Mouse (Mus musculus): Measurements from ENCODE around the gene Daam1. TPM values are rescaled to one million over a fixed set of nuclear protein-coding genes. Genes with fewer than 3 reads are reported as not detected.

The Daam1 gene
- polyA plus RNA-seq, 1 experiment from 2014 or later: 7.7 TPM

- Histone ChIP-seq H3K4me3 (ENCODE audit: low read length) (no peak overlapping the region), H3K4me1 (ENCODE audit: control insufficient read depth, insufficient read depth, low read length) (no peaks in the 10 kb centered on the region), H3K9me3 (ENCODE audit: control insufficient read depth, low read length) (peaks cover 2% of the 10 kb centered on the region; the same call in 1 of the 2 replicates), H3K27ac (ENCODE audit: low read length) (no peak overlapping the region), H3K27me3 (replicated peaks; ENCODE audit: control insufficient read depth, insufficient read depth, low read length) (no peaks in the 10 kb centered on the region), H3K9ac (ENCODE audit: low read depth, low read length) (no peak overlapping the region), H3K36me3 (ENCODE audit: control insufficient read depth, insufficient read depth, low read length) (no peaks in the 10 kb centered on the region), H3K4me2 (ENCODE audit: low read depth, low read length) (no peak overlapping the region)
- no peak for ATAC-seq
- WGBS: 95% methylated on average over 5 of the region's 5 CpGs
These were observed 192.7 kb downstream of the Daam1 start for GRCm38 (mm10) chr12:72023572-72023971.

- Histone ChIP-seq H3K27me3 (replicated peaks; ENCODE audit: control insufficient read depth, insufficient read depth, low read length) (no peaks in the 10 kb centered on the region), H3K4me2 (ENCODE audit: low read depth, low read length) (no peak overlapping the region), H3K4me3 (ENCODE audit: low read length) (no peak overlapping the region), H3K9ac (ENCODE audit: low read depth, low read length) (no peak overlapping the region), H3K9me3 (ENCODE audit: control insufficient read depth, low read length) (peaks cover 2% of the 10 kb centered on the region; the same call in 1 of the 2 replicates), H3K36me3 (ENCODE audit: control insufficient read depth, insufficient read depth, low read length) (no peaks in the 10 kb centered on the region), H3K4me1 (ENCODE audit: control insufficient read depth, insufficient read depth, low read length) (no peaks in the 10 kb centered on the region), H3K27ac (ENCODE audit: low read length) (no peak overlapping the region)
- 62% methylated on average over 6 of the region's 6 CpGs for WGBS
- no peak for ATAC-seq
These were observed 194.5 kb downstream of the Daam1 start for GRCm38 (mm10) chr12:72025275-72025795.

GRCm38 (mm10) chr12:72031171-72031570 lies 200.3 kb downstream of the Daam1 start:
- H3K36me3 ChIP-seq (ENCODE audit: control insufficient read depth, insufficient read depth, low read length): no peaks in the 10 kb centered on the region
- no peaks in the 10 kb centered on the region for H3K27me3 ChIP-seq (replicated peaks; ENCODE audit: control insufficient read depth, insufficient read depth, low read length)
- H3K9ac ChIP-seq (ENCODE audit: low read depth, low read length): no peak overlapping the region
- H3K4me1 ChIP-seq (ENCODE audit: control insufficient read depth, insufficient read depth, low read length): no peaks in the 10 kb centered on the region
- no peak overlapping the region for H3K4me2 ChIP-seq (ENCODE audit: low read depth, low read length)
- no peak overlapping the region for H3K27ac ChIP-seq (ENCODE audit: low read length)
- ATAC-seq: no peak
- WGBS: 85% methylated on average over 5 of the region's 5 CpGs
- no peak overlapping the region for H3K4me3 ChIP-seq (ENCODE audit: low read length)
- no peaks in the 10 kb centered on the region for H3K9me3 ChIP-seq (ENCODE audit: control insufficient read depth, low read length)

- Histone ChIP-seq H3K9me3 (ENCODE audit: control insufficient read depth, low read length) (no peaks in the 10 kb centered on the region), H3K4me3 (ENCODE audit: low read length) (no peak overlapping the region), H3K4me1 (ENCODE audit: control insufficient read depth, insufficient read depth, low read length) (no peaks in the 10 kb centered on the region), H3K4me2 (ENCODE audit: low read depth, low read length) (no peak overlapping the region), H3K27me3 (replicated peaks; ENCODE audit: control insufficient read depth, insufficient read depth, low read length) (no peaks in the 10 kb centered on the region), H3K36me3 (ENCODE audit: control insufficient read depth, insufficient read depth, low read length) (no peaks in the 10 kb centered on the region), H3K27ac (ENCODE audit: low read length) (no peak overlapping the region), H3K9ac (ENCODE audit: low read depth, low read length) (no peak overlapping the region)
- ATAC-seq: no peak
- 87% methylated on average over 6 of the region's 6 CpGs for WGBS
These were observed 200.9 kb downstream of the Daam1 start for GRCm38 (mm10) chr12:72031794-72032193.

- WGBS: 60% methylated on average over 9 of the region's 9 CpGs
- H3K9me3 ChIP-seq (ENCODE audit: control insufficient read depth, low read length): no peaks in the 10 kb centered on the region
- H3K4me3 ChIP-seq (ENCODE audit: low read length): no peak overlapping the region
- H3K36me3 ChIP-seq (ENCODE audit: control insufficient read depth, insufficient read depth, low read length): no peaks in the 10 kb centered on the region
- H3K4me1 ChIP-seq (ENCODE audit: control insufficient read depth, insufficient read depth, low read length): no peaks in the 10 kb centered on the region
- H3K9ac ChIP-seq (ENCODE audit: low read depth, low read length): no peak overlapping the region
- ATAC-seq: no peak
- no peak overlapping the region for H3K4me2 ChIP-seq (ENCODE audit: low read depth, low read length)
- no peak overlapping the region for H3K27ac ChIP-seq (ENCODE audit: low read length)
- no peaks in the 10 kb centered on the region for H3K27me3 ChIP-seq (replicated peaks; ENCODE audit: control insufficient read depth, insufficient read depth, low read length)
These were observed 205.3 kb downstream of the Daam1 start for GRCm38 (mm10) chr12:72036097-72036661.

GRCm38 (mm10) chr12:72037049-72037448 lies 206.2 kb downstream of the Daam1 start:
- Histone ChIP-seq H3K27me3 (replicated peaks; ENCODE audit: control insufficient read depth, insufficient read depth, low read length) (no peaks in the 10 kb centered on the region), H3K9ac (ENCODE audit: low read depth, low read length) (no peak overlapping the region), H3K4me3 (ENCODE audit: low read length) (no peak overlapping the region), H3K27ac (ENCODE audit: low read length) (no peak overlapping the region), H3K4me2 (ENCODE audit: low read depth, low read length) (no peak overlapping the region), H3K4me1 (ENCODE audit: control insufficient read depth, insufficient read depth, low read length) (no peaks in the 10 kb centered on the region), H3K9me3 (ENCODE audit: control insufficient read depth, low read length) (no peaks in the 10 kb centered on the region), H3K36me3 (ENCODE audit: control insufficient read depth, insufficient read depth, low read length) (no peaks in the 10 kb centered on the region)
- ATAC-seq: no peak
- 88% methylated on average over 6 of the region's 6 CpGs for WGBS

GRCm38 (mm10) chr12:72038866-72039265 lies 208.0 kb downstream of the Daam1 start:
- Histone ChIP-seq H3K36me3 (ENCODE audit: control insufficient read depth, insufficient read depth, low read length) (no peaks in the 10 kb centered on the region), H3K27me3 (replicated peaks; ENCODE audit: control insufficient read depth, insufficient read depth, low read length) (no peaks in the 10 kb centered on the region), H3K9ac (ENCODE audit: low read depth, low read length) (no peak overlapping the region), H3K4me3 (ENCODE audit: low read length) (no peak overlapping the region), H3K4me1 (ENCODE audit: control insufficient read depth, insufficient read depth, low read length) (no peaks in the 10 kb centered on the region), H3K27ac (ENCODE audit: low read length) (no peak overlapping the region), H3K9me3 (ENCODE audit: control insufficient read depth, low read length) (no peaks in the 10 kb centered on the region), H3K4me2 (ENCODE audit: low read depth, low read length) (no peak overlapping the region)
- WGBS: 67% methylated on average over 2 of the region's 2 CpGs
- ATAC-seq: no peak

GRCm38 (mm10) chr12:72039501-72039900 lies 208.6 kb downstream of the Daam1 start:
- no peaks in the 10 kb centered on the region for H3K27me3 ChIP-seq (replicated peaks; ENCODE audit: control insufficient read depth, insufficient read depth, low read length)
- no peak for ATAC-seq
- H3K9me3 ChIP-seq (ENCODE audit: control insufficient read depth, low read length): no peaks in the 10 kb centered on the region
- no peak overlapping the region for H3K4me3 ChIP-seq (ENCODE audit: low read length)
- H3K27ac ChIP-seq (ENCODE audit: low read length): no peak overlapping the region
- WGBS: 55% methylated on average over 8 of the region's 8 CpGs
- no peaks in the 10 kb centered on the region for H3K4me1 ChIP-seq (ENCODE audit: control insufficient read depth, insufficient read depth, low read length)
- H3K9ac ChIP-seq (ENCODE audit: low read depth, low read length): no peak overlapping the region
- no peak overlapping the region for H3K4me2 ChIP-seq (ENCODE audit: low read depth, low read length)
- H3K36me3 ChIP-seq (ENCODE audit: control insufficient read depth, insufficient read depth, low read length): no peaks in the 10 kb centered on the region

- no peak overlapping the region for H3K9ac ChIP-seq (ENCODE audit: low read depth, low read length)
- WGBS: 92% methylated on average over 3 of the region's 3 CpGs
- no peaks in the 10 kb centered on the region for H3K27me3 ChIP-seq (replicated peaks; ENCODE audit: control insufficient read depth, insufficient read depth, low read length)
- ATAC-seq: no peak
- no peak overlapping the region for H3K4me3 ChIP-seq (ENCODE audit: low read length)
- H3K9me3 ChIP-seq (ENCODE audit: control insufficient read depth, low read length): no peaks in the 10 kb centered on the region
- no peaks in the 10 kb centered on the region for H3K36me3 ChIP-seq (ENCODE audit: control insufficient read depth, insufficient read depth, low read length)
- H3K4me2 ChIP-seq (ENCODE audit: low read depth, low read length): no peak overlapping the region
- no peak overlapping the region for H3K27ac ChIP-seq (ENCODE audit: low read length)
- H3K4me1 ChIP-seq (ENCODE audit: control insufficient read depth, insufficient read depth, low read length): no peaks in the 10 kb centered on the region
These were observed 210.4 kb downstream of the Daam1 start for GRCm38 (mm10) chr12:72041238-72041637.

Data from intestine, embryonic 16.5 days (tissue).